ENCODE assay signal across 7 mouse cellular contexts in genomic region chr11:31807461-31808215, GRCm38 (mm10).
DNase-seq lines count a peak whose midpoint lies in the region; ATAC-seq and TF ChIP-seq lines count a peak whose summit lies in the region.

No protein-coding gene starts in this region.

- H3K27me3 ChIP-seq in neural tube, embryonic 13.5 days: no peaks in the 10 kb centered on the region
- no peaks in the 10 kb centered on the region for H3K27me3 ChIP-seq in lung, embryonic 15.5 days

- no peak overlapping the region for H3K9ac ChIP-seq in neural tube, embryonic 13.5 days
- no peak overlapping the region for H3K9ac ChIP-seq in lung, embryonic 15.5 days

- H3K4me2 ChIP-seq in neural tube, embryonic 13.5 days: no peak overlapping the region
- H3K4me2 ChIP-seq in lung, embryonic 15.5 days: no peak overlapping the region

- ATAC-seq in neural tube, embryonic 13.5 days (ENCODE audit: low read depth): peak; percentile 76
- peak; percentile 19; the same call in 1 of the 2 replicates for ATAC-seq in lung, embryonic 15.5 days (ENCODE audit: borderline replicate concordance, extremely low read depth, low FRiP score, low TSS enrichment)

- no peak overlapping the region for H3K4me3 ChIP-seq in neural tube, embryonic 13.5 days
- H3K4me3 ChIP-seq in bone marrow macrophage, adult 2 months (ENCODE audit: insufficient read depth, low read length): no peak overlapping the region
- H3K4me3 ChIP-seq in lung, embryonic 15.5 days: no peak overlapping the region

- no peaks in the 10 kb centered on the region for H3K36me3 ChIP-seq in neural tube, embryonic 13.5 days
- H3K36me3 ChIP-seq in lung, embryonic 15.5 days: no peaks in the 10 kb centered on the region

- DNase-seq in neural tube, embryonic 10.5 days (ENCODE audit: extremely low spot score, low spot score): no peak
- peak; percentile 63 for DNase-seq in frontal cortex, adult 2 months (ENCODE audit: extremely low spot score in 1 of 2, low spot score in 1 of 2)
- peak; percentile 89 for DNase-seq in kidney, postnatal 10 days
- DNase-seq in skeletal muscle tissue, adult 2 months (ENCODE audit: low read depth, low spot score): peak; percentile 53

- H3K9me3 ChIP-seq in neural tube, embryonic 13.5 days: no peaks in the 10 kb centered on the region
- H3K9me3 ChIP-seq in lung, embryonic 15.5 days: no peaks in the 10 kb centered on the region

- TF ChIP-seq CTCF in bone marrow macrophage, adult 2 months (IDR thresholded peaks at IDR 0.05; ENCODE audit: low read depth, low read length): no peak

- no peak for TF ChIP-seq POLR2A in bone marrow macrophage, adult 2 months (IDR thresholded peaks at IDR 0.05; ENCODE audit: borderline replicate concordance, low read depth, low read length)

- H3K4me1 ChIP-seq in neural tube, embryonic 13.5 days (replicated peaks): peaks cover 17% of the 10 kb centered on the region; the same call in 1 of the 2 replicates
- peaks cover 66% of the 10 kb centered on the region for H3K4me1 ChIP-seq in bone marrow macrophage, adult 2 months (ENCODE audit: control insufficient read depth, insufficient read depth, low read length)
- H3K4me1 ChIP-seq in lung, embryonic 15.5 days: peaks cover 28% of the 10 kb centered on the region

- peak overlapping the region; percentile 23 for H3K27ac ChIP-seq in neural tube, embryonic 13.5 days (replicated peaks)
- peak overlapping the region; percentile 80 for H3K27ac ChIP-seq in bone marrow macrophage, adult 2 months (ENCODE audit: insufficient read depth, low read depth, low read length)
- H3K27ac ChIP-seq in lung, embryonic 15.5 days: peak overlapping the region; percentile 68

- WGBS in neural tube, embryonic 13.5 days: 80% methylated on average over 8 of the region's 8 CpGs
- WGBS in lung, embryonic 15.5 days: 50% methylated on average over 8 of the region's 8 CpGs

Comparison
In these comparisons a context has a peak if more than half of its experiments do, and no peak if none do; other contexts are left out.
1. H3K27ac ChIP-seq: peak in every context shown above with its lines; median percentile 80 in bone marrow macrophage, adult 2 months; 68 in lung, embryonic 15.5 days; 23 in neural tube, embryonic 13.5 days.